Mouse (Mus musculus) bone marrow, adult 2 months (tissue): ENCODE results near the gene Kctd14.
A peak's percentile ranks its signal among the peaks of the same experiment; 100 is the strongest.

Experiments
- CTCF ChIP-seq: fragments of 200-500 bp; IDR thresholded peaks from 2 replicates; pipeline ENCODE4 v1.5.1; 2011; ENCODE audit warnings: low read length, control low read depth; ENCODE audit not compliant: control insufficient read depth, insufficient read depth
- POLR2A ChIP-seq: fragments of 200-500 bp; IDR thresholded peaks from 2 replicates; pipeline ENCODE4 v1.6.1; 2011; ENCODE audit warnings: low read depth, mild to moderate bottlenecking, control low read depth, low read length, borderline replicate concordance; ENCODE audit not compliant: control insufficient read depth

- TF ChIP-seq POLR2A: 0 out of 2 replicates have a peak, but pooled peaks have one; percentile 17
- TF ChIP-seq CTCF: peak; percentile 90
Observed at GRCm38 (mm10) chr7:97424621-97425245, 26.4 kb upstream of the Kctd14 start.
